Mouse (Mus musculus): Measurements from ENCODE around the gene Hat1. TPM values are rescaled to one million over a fixed set of nuclear protein-coding genes. Genes with fewer than 3 reads are reported as not detected.

Hat1 gene
- polyA plus RNA-seq, 1 experiment from 2014 or later = 52.2 TPM

GRCm38 (mm10) chr2:71466861-71467450 lies 78.2 kb downstream of the Hat1 start:
- WGBS = 42% methylated on average over 11 of the region's 11 CpGs
- H3K9ac ChIP-seq (ENCODE audit: low read depth, low read length) = no peak overlapping the region
- ATAC-seq = 0 out of 2 replicates have a peak, but pooled peaks have one; percentile 45
- no peaks in the 10 kb centered on the region for H3K27me3 ChIP-seq (replicated peaks; ENCODE audit: control insufficient read depth, insufficient read depth, low read length)
- H3K4me2 ChIP-seq (ENCODE audit: low read length) = no peak overlapping the region
- H3K4me3 ChIP-seq (ENCODE audit: low read length) = no peak overlapping the region
- H3K36me3 ChIP-seq (ENCODE audit: control insufficient read depth, insufficient read depth, low read length) = no peaks in the 10 kb centered on the region
- H3K27ac ChIP-seq (ENCODE audit: low read depth, low read length) = no peak overlapping the region
- no peaks in the 10 kb centered on the region for H3K9me3 ChIP-seq (ENCODE audit: control insufficient read depth, low read length)
- peaks cover 3% of the 10 kb centered on the region; the same call in 1 of the 2 replicates for H3K4me1 ChIP-seq (ENCODE audit: control insufficient read depth, insufficient read depth, low read depth, low read length)

- no peaks in the 10 kb centered on the region for H3K9me3 ChIP-seq (ENCODE audit: control insufficient read depth, low read length)
- H3K36me3 ChIP-seq (ENCODE audit: control insufficient read depth, insufficient read depth, low read length) = no peaks in the 10 kb centered on the region
- WGBS = 89% methylated on average over 6 of the region's 6 CpGs
Measured at GRCm38 (mm10) chr2:71471094-71471493, 82.3 kb downstream of the Hat1 start.

GRCm38 (mm10) chr2:71473830-71474229 lies 85.1 kb downstream of the Hat1 start:
- no peak overlapping the region for H3K9ac ChIP-seq (ENCODE audit: low read depth, low read length)

More at GRCm38 (mm10) chr2:71471094-71471493, 82.3 kb downstream of the Hat1 start:
- no peaks in the 10 kb centered on the region for H3K27me3 ChIP-seq (replicated peaks; ENCODE audit: control insufficient read depth, insufficient read depth, low read length)
- H3K4me1 ChIP-seq (ENCODE audit: control insufficient read depth, insufficient read depth, low read depth, low read length) = peaks cover 7% of the 10 kb centered on the region; the same call in 1 of the 2 replicates
- H3K4me3 ChIP-seq (ENCODE audit: low read length) = no peak overlapping the region
- no peak overlapping the region for H3K27ac ChIP-seq (ENCODE audit: low read depth, low read length)
- no peak for ATAC-seq
- no peak overlapping the region for H3K9ac ChIP-seq (ENCODE audit: low read depth, low read length)
- no peak overlapping the region for H3K4me2 ChIP-seq (ENCODE audit: low read length)

GRCm38 (mm10) chr2:71474345-71474744 lies 85.6 kb downstream of the Hat1 start:
- ATAC-seq = peak; percentile 17; the same call in 1 of the 2 replicates
- no peaks in the 10 kb centered on the region for H3K36me3 ChIP-seq (ENCODE audit: control insufficient read depth, insufficient read depth, low read length)
- H3K4me3 ChIP-seq (ENCODE audit: low read length) = no peak overlapping the region
- no peak overlapping the region for H3K4me2 ChIP-seq (ENCODE audit: low read length)
- H3K27me3 ChIP-seq (replicated peaks; ENCODE audit: control insufficient read depth, insufficient read depth, low read length) = no peaks in the 10 kb centered on the region
- H3K9me3 ChIP-seq (ENCODE audit: control insufficient read depth, low read length) = no peaks in the 10 kb centered on the region
- WGBS = 38% methylated on average over 7 of the region's 7 CpGs
- no peak overlapping the region for H3K9ac ChIP-seq (ENCODE audit: low read depth, low read length)
- no peak overlapping the region for H3K27ac ChIP-seq (ENCODE audit: low read depth, low read length)
- peaks cover 5% of the 10 kb centered on the region; the same call in 1 of the 2 replicates for H3K4me1 ChIP-seq (ENCODE audit: control insufficient read depth, insufficient read depth, low read depth, low read length)

More at GRCm38 (mm10) chr2:71473830-71474229, 85.1 kb downstream of the Hat1 start:
- Histone ChIP-seq H3K4me2 (ENCODE audit: low read length) (no peak overlapping the region), H3K27ac (ENCODE audit: low read depth, low read length) (no peak overlapping the region), H3K27me3 (replicated peaks; ENCODE audit: control insufficient read depth, insufficient read depth, low read length) (no peaks in the 10 kb centered on the region), H3K36me3 (ENCODE audit: control insufficient read depth, insufficient read depth, low read length) (no peaks in the 10 kb centered on the region), H3K4me1 (ENCODE audit: control insufficient read depth, insufficient read depth, low read depth, low read length) (peaks cover 5% of the 10 kb centered on the region; the same call in 1 of the 2 replicates), H3K4me3 (ENCODE audit: low read length) (no peak overlapping the region), H3K9me3 (ENCODE audit: control insufficient read depth, low read length) (no peaks in the 10 kb centered on the region)
- 79% methylated on average over 7 of the region's 7 CpGs for WGBS
- no peak for ATAC-seq

- H3K36me3 ChIP-seq (ENCODE audit: control insufficient read depth, insufficient read depth, low read length) = no peaks in the 10 kb centered on the region
- no peaks in the 10 kb centered on the region for H3K27me3 ChIP-seq (replicated peaks; ENCODE audit: control insufficient read depth, insufficient read depth, low read length)
- no peak overlapping the region for H3K4me3 ChIP-seq (ENCODE audit: low read length)
- H3K27ac ChIP-seq (ENCODE audit: low read depth, low read length) = no peak overlapping the region
- no peak overlapping the region for H3K4me2 ChIP-seq (ENCODE audit: low read length)
- 75% methylated on average over 10 of the region's 10 CpGs for WGBS
- peaks cover 5% of the 10 kb centered on the region; the same call in 1 of the 2 replicates for H3K4me1 ChIP-seq (ENCODE audit: control insufficient read depth, insufficient read depth, low read depth, low read length)
- no peak overlapping the region for H3K9ac ChIP-seq (ENCODE audit: low read depth, low read length)
- H3K9me3 ChIP-seq (ENCODE audit: control insufficient read depth, low read length) = no peaks in the 10 kb centered on the region
- no peak for ATAC-seq
Measured at GRCm38 (mm10) chr2:71475311-71475710, 86.6 kb downstream of the Hat1 start.

- 81% methylated on average over 4 of the region's 4 CpGs for WGBS
- no peaks in the 10 kb centered on the region for H3K36me3 ChIP-seq (ENCODE audit: control insufficient read depth, insufficient read depth, low read length)
- no peak overlapping the region for H3K4me2 ChIP-seq (ENCODE audit: low read length)
- no peaks in the 10 kb centered on the region for H3K27me3 ChIP-seq (replicated peaks; ENCODE audit: control insufficient read depth, insufficient read depth, low read length)
- no peak for ATAC-seq
- peaks cover 5% of the 10 kb centered on the region; the same call in 1 of the 2 replicates for H3K4me1 ChIP-seq (ENCODE audit: control insufficient read depth, insufficient read depth, low read depth, low read length)
- no peak overlapping the region for H3K4me3 ChIP-seq (ENCODE audit: low read length)
- H3K27ac ChIP-seq (ENCODE audit: low read depth, low read length) = no peak overlapping the region
- H3K9me3 ChIP-seq (ENCODE audit: control insufficient read depth, low read length) = no peaks in the 10 kb centered on the region
- H3K9ac ChIP-seq (ENCODE audit: low read depth, low read length) = no peak overlapping the region
Measured at GRCm38 (mm10) chr2:71475760-71476159, 87.0 kb downstream of the Hat1 start.

- no peak overlapping the region for H3K27ac ChIP-seq (ENCODE audit: low read depth, low read length)
- H3K9ac ChIP-seq (ENCODE audit: low read depth, low read length) = no peak overlapping the region
- H3K27me3 ChIP-seq (replicated peaks; ENCODE audit: control insufficient read depth, insufficient read depth, low read length) = no peaks in the 10 kb centered on the region
- H3K4me3 ChIP-seq (ENCODE audit: low read length) = no peak overlapping the region
- no peaks in the 10 kb centered on the region for H3K9me3 ChIP-seq (ENCODE audit: control insufficient read depth, low read length)
- ATAC-seq = no peak
- H3K4me1 ChIP-seq (ENCODE audit: control insufficient read depth, insufficient read depth, low read depth, low read length) = peaks cover 5% of the 10 kb centered on the region; the same call in 1 of the 2 replicates
- H3K4me2 ChIP-seq (ENCODE audit: low read length) = no peak overlapping the region
- no peaks in the 10 kb centered on the region for H3K36me3 ChIP-seq (ENCODE audit: control insufficient read depth, insufficient read depth, low read length)
Measured at GRCm38 (mm10) chr2:71477787-71478186, 89.0 kb downstream of the Hat1 start.

- H3K4me1 ChIP-seq (ENCODE audit: control insufficient read depth, insufficient read depth, low read depth, low read length) = no peaks in the 10 kb centered on the region
- no peaks in the 10 kb centered on the region for H3K36me3 ChIP-seq (ENCODE audit: control insufficient read depth, insufficient read depth, low read length)
- no peaks in the 10 kb centered on the region for H3K9me3 ChIP-seq (ENCODE audit: control insufficient read depth, low read length)
- no peak overlapping the region for H3K4me3 ChIP-seq (ENCODE audit: low read length)
- no peaks in the 10 kb centered on the region for H3K27me3 ChIP-seq (replicated peaks; ENCODE audit: control insufficient read depth, insufficient read depth, low read length)
- no peak overlapping the region for H3K27ac ChIP-seq (ENCODE audit: low read depth, low read length)
- WGBS = 13% methylated on average over 7 of the region's 7 CpGs
- H3K4me2 ChIP-seq (ENCODE audit: low read length) = no peak overlapping the region
- H3K9ac ChIP-seq (ENCODE audit: low read depth, low read length) = no peak overlapping the region
- ATAC-seq = no peak
Measured at GRCm38 (mm10) chr2:71479917-71480316, 91.2 kb downstream of the Hat1 start.

GRCm38 (mm10) chr2:71481825-71482224 lies 93.1 kb downstream of the Hat1 start:
- H3K9ac ChIP-seq (ENCODE audit: low read depth, low read length) = no peak overlapping the region
- 71% methylated on average over 6 of the region's 6 CpGs for WGBS
- no peaks in the 10 kb centered on the region for H3K27me3 ChIP-seq (replicated peaks; ENCODE audit: control insufficient read depth, insufficient read depth, low read length)
- H3K36me3 ChIP-seq (ENCODE audit: control insufficient read depth, insufficient read depth, low read length) = no peaks in the 10 kb centered on the region
- no peaks in the 10 kb centered on the region for H3K9me3 ChIP-seq (ENCODE audit: control insufficient read depth, low read length)
- H3K4me2 ChIP-seq (ENCODE audit: low read length) = no peak overlapping the region
- no peak overlapping the region for H3K4me3 ChIP-seq (ENCODE audit: low read length)
- no peak overlapping the region for H3K27ac ChIP-seq (ENCODE audit: low read depth, low read length)
- H3K4me1 ChIP-seq (ENCODE audit: control insufficient read depth, insufficient read depth, low read depth, low read length) = no peaks in the 10 kb centered on the region
- no peak for ATAC-seq

Data from hindbrain, embryonic 16.5 days (tissue).